Mouse (Mus musculus) erythroblast, embryonic 14.5 days (primary cell): ENCODE data around the gene Ccnyl1.

Experiments
- GATA1 ChIP-seq: IDR thresholded peaks from 2 replicates; pipeline ENCODE4 v1.6.1; 2012; ENCODE audit warnings: low read length, inconsistent platforms, mixed read lengths
- TAL1 ChIP-seq: IDR thresholded peaks from 3 replicates; pipeline ENCODE4 v1.6.1; 2012; ENCODE audit warnings: low read length, inconsistent platforms, mixed read lengths

GRCm38 (mm10) chr1:64667111-64667633, 23.1 kb upstream of the Ccnyl1 start:
- TF ChIP-seq GATA1 (no peak), TAL1 (no peak)
